Comparison of ENCODE assay signal across 12 mouse cellular contexts in the genomic region with DNA sequence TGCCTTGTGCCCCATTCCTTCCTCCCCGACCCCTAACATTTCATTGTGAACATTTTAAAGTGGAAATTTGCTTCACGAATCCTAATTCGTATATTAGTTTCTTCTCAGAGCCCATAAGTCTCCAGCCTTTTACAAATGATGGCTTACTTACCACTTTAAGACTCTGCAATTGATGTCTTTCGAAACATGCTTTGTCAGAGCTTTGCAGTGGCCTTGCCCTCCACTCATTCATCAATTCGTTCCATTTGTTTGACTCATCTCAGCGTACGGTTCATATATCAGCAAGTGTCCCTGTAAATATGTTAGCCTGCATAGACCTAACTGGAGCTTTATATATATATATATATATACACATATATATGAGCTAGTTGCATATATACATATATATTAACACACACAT.
"Had no signal": no experiment of that assay in that cellular context is flagged by ENCODE, and none has a peak within 500 bp of the region (broad histone marks: within the 10 kb centered on the region; RNA-seq: fewer than 3 reads in every experiment).

No protein-coding gene starts in this region.

- DNase-seq: lung, embryonic 14.5 days; lung, postnatal 10 days; lung, postnatal 4 days; midbrain, embryonic 14.5 days; retina, postnatal 1 day; right cerebral cortex, adult 18-20 months; right cerebral cortex, postnatal 25 days; right cerebral cortex, postnatal 4 days; spleen, adult 18-20 months; thymus, adult 18-20 months; thymus, postnatal 14 days; thymus, postnatal 36 days had no signal
